Mouse (Mus musculus): ENCODE results near the gene Alg6. TPM values are rescaled to one million over a fixed set of nuclear protein-coding genes. Genes with fewer than 3 reads are reported as not detected.

The Alg6 gene
- 3.9 and 5.0 TPM in 2 replicates for polyA plus RNA-seq (2012; rRNA removed)

DNA sequence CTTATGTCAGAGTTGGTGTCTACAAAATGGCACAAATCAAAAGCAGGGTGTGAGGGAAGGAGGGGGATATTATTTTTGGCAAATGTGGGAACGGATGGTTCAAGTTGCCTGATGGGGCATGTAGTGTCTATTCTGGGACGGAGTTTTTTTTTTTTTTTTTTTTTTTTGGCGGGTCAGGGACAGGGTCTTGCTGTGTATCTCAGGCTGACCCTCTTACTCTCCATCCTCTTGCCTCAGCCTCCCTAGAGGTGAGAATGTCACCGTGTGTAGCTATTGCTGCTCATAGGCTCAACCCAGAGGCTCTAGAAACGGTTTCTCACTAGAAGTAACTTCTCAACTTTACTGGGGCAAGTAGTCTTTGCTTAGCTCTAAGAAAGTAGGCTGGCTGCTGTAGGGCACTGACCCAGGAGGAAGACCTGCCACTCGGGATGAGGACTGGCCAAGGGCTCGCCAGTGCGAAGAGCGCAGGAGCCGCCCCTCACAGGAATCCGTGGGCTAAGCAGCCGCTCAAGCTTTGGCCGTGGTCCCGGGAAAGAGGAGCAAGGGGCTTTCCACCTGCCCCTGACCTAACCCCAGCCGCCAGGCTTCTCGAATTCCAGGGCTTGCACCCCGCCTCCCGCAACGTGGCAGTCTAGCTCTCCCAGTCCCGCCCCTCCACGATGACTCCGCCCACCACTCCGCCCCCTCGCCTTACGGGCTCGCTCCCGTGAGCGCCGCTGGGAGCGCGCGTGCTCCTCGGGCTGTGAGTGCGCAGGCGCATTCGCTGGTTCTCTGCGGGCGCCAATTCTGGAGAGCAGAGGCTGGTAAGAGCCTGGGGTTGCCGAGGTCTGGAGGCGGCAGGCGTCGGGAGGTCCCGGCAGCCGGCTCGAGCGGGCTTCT is at the start of gene Alg6:
Gene Alg6 (plus strand): TSS at position 761 of the 879 bp plus-strand sequence.
- TF ChIP-seq CTCF (IDR thresholded peaks at IDR 0.05; ENCODE audit: borderline replicate concordance, control insufficient read depth, extremely low read depth, insufficient read depth, low read length, poor library complexity) (0 out of 2 replicates have a peak, but pooled peaks have one; percentile 25), POLR2A (IDR thresholded peaks at IDR 0.05; ENCODE audit: control insufficient read depth, extremely low read depth, insufficient read depth, low read length, poor library complexity) (peak; percentile 57; the same call in 1 of the 2 replicates)
- peak; percentile 95 for DNase-seq

DNA sequence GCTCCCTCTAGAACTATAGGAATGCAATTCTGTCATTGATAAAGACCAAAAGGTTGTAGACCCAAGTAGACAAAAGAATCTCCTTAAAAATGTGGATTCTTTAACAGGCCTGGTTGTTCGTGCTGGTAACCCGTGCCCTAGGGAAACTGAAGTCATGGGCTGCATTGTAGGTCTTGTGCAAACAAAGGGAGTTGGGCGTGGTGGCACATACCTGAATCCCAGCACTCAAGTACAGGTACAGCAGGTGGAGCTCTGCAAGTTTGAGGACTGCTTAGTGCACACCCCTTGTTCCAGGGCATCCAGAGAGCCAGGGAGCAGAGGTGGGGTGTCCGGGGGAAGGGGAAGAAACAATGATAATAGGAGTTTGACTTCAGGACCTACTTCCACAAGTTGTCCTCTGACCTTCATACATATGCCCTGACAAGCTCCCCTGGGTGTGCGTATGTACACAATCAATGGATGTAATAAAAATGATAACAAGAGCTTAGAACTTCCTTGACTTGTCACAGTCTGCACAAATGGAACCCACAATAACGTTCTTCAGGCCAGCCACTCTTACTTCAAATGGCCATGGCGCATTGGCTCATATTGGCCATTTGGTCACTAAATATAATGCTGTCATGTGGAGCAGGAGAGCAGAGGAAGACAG is 45.1 kb upstream of the Alg6 start:
- Histone ChIP-seq H3K27me3 (ENCODE audit: control insufficient read depth, insufficient read depth, low read length) (no peaks in the 10 kb centered on the region), H3K4me1 (replicated peaks; ENCODE audit: control insufficient read depth, insufficient read depth, low read length) (no peaks in the 10 kb centered on the region), H3K4me3 (ENCODE audit: control insufficient read depth, insufficient read depth, low read length) (no peak overlapping the region), H3K36me3 (ENCODE audit: control insufficient read depth, insufficient read depth, low read length) (no peaks in the 10 kb centered on the region), H3K27ac (ENCODE audit: control insufficient read depth, insufficient read depth, low read length) (no peak overlapping the region)
- DNase-seq: no peak
- 93% methylated on average over 7 of the region's 7 CpGs for WGBS
- no peak for TF ChIP-seq POLR2A (IDR thresholded peaks at IDR 0.05; ENCODE audit: control insufficient read depth, extremely low read depth, insufficient read depth, low read length, poor library complexity)
- no peak for TF ChIP-seq CTCF (IDR thresholded peaks at IDR 0.05; ENCODE audit: borderline replicate concordance, control insufficient read depth, extremely low read depth, insufficient read depth, low read length, poor library complexity)

More for the DNA sequence above, at the start of gene Alg6:
- Histone ChIP-seq H3K4me3 (ENCODE audit: control insufficient read depth, insufficient read depth, low read length) (peak within 1 kb of the TSS; percentile 68), H3K4me1 (replicated peaks; ENCODE audit: control insufficient read depth, insufficient read depth, low read length) (peaks cover 8% of the 10 kb centered on the region), H3K27me3 (ENCODE audit: control insufficient read depth, insufficient read depth, low read length) (no peaks in the 10 kb centered on the region), H3K36me3 (ENCODE audit: control insufficient read depth, insufficient read depth, low read length) (no peaks in the 10 kb centered on the region), H3K27ac (ENCODE audit: control insufficient read depth, insufficient read depth, low read length) (no peak within 1 kb of the TSS)
- 4% methylated on average over 46 of the region's 46 CpGs for WGBS

DNA sequence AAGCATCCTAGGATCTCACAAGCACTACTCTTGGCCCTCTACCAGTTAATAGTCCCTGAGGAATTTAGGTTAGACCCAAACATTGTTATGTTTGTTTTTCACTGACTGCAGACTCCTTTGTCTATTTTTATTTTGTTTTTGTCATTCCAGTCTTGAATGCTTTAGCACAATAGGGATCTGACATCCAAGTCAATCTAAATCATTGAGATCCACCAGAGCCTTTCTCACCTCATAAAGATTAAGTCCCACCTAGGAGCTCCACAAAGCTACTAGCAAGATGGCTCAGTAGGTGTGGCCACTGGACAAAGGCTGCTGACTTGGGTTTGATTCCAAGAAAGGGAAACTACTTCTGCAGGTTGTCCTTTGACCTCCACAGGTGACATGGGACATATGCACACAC is 40.3 kb upstream of the Alg6 start:
- DNase-seq: no peak
- no peaks in the 10 kb centered on the region for H3K36me3 ChIP-seq (ENCODE audit: control insufficient read depth, insufficient read depth, low read length)
- H3K27me3 ChIP-seq (ENCODE audit: control insufficient read depth, insufficient read depth, low read length): no peaks in the 10 kb centered on the region
- H3K4me3 ChIP-seq (ENCODE audit: control insufficient read depth, insufficient read depth, low read length): no peak overlapping the region
- no peak overlapping the region for H3K27ac ChIP-seq (ENCODE audit: control insufficient read depth, insufficient read depth, low read length)
- no peaks in the 10 kb centered on the region for H3K4me1 ChIP-seq (replicated peaks; ENCODE audit: control insufficient read depth, insufficient read depth, low read length)
- TF ChIP-seq POLR2A (IDR thresholded peaks at IDR 0.05; ENCODE audit: control insufficient read depth, extremely low read depth, insufficient read depth, low read length, poor library complexity) (no peak), CTCF (IDR thresholded peaks at IDR 0.05; ENCODE audit: borderline replicate concordance, control insufficient read depth, extremely low read depth, insufficient read depth, low read length, poor library complexity) (no peak)

DNA sequence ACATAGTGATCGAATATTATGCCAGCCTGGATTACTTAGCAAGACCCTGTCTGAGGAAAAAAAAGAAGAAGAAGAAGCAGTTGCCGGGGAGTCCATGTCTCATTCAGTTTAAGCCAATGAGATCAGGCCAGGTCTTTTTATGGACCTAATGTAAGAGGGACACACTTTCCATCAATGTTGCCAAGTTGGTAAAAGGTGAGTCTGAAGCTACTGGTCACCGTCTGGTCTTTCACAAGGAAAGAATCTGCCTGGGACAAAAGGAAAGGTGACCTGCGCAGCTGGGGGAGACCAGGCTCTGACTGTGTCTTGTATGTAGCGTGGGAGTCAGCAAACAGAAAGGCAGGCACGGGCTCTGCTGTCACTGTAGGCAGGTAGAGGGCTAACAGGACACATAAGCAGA is 31.5 kb upstream of the Alg6 start:
- DNase-seq: no peak
- no peaks in the 10 kb centered on the region for H3K27me3 ChIP-seq (ENCODE audit: control insufficient read depth, insufficient read depth, low read length)
- WGBS: 88% methylated on average over 6 of the region's 6 CpGs
- no peak overlapping the region for H3K4me3 ChIP-seq (ENCODE audit: control insufficient read depth, insufficient read depth, low read length)
- no peak overlapping the region for H3K27ac ChIP-seq (ENCODE audit: control insufficient read depth, insufficient read depth, low read length)
- no peaks in the 10 kb centered on the region for H3K4me1 ChIP-seq (replicated peaks; ENCODE audit: control insufficient read depth, insufficient read depth, low read length)
- no peaks in the 10 kb centered on the region for H3K36me3 ChIP-seq (ENCODE audit: control insufficient read depth, insufficient read depth, low read length)
- TF ChIP-seq POLR2A (IDR thresholded peaks at IDR 0.05; ENCODE audit: control insufficient read depth, extremely low read depth, insufficient read depth, low read length, poor library complexity): no peak
- TF ChIP-seq CTCF (IDR thresholded peaks at IDR 0.05; ENCODE audit: borderline replicate concordance, control insufficient read depth, extremely low read depth, insufficient read depth, low read length, poor library complexity): no peak

DNA sequence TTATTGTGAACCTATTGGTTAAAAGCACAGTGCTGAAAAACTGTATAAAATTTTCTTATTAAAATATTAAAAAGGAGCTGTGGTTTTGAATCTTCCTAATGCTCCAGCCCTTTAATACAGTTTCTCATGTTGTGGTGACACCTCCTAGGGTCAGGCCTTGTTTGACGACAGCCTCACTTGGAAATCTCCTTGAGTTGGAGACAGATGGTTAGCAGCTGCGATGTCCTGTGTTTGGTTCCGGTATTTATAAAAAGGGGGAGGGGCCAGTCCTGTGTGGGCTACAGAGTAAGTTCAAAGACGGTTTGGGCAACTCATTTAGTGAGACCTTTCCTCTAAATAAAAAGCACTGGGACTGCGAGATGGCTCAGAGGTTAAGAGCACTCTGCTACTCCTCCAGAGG is 29.2 kb upstream of the Alg6 start:
- no peak overlapping the region for H3K27ac ChIP-seq (ENCODE audit: control insufficient read depth, insufficient read depth, low read length)
- no peaks in the 10 kb centered on the region for H3K4me1 ChIP-seq (replicated peaks; ENCODE audit: control insufficient read depth, insufficient read depth, low read length)
- H3K27me3 ChIP-seq (ENCODE audit: control insufficient read depth, insufficient read depth, low read length): no peaks in the 10 kb centered on the region
- H3K4me3 ChIP-seq (ENCODE audit: control insufficient read depth, insufficient read depth, low read length): no peak overlapping the region
- 81% methylated on average over 5 of the region's 5 CpGs for WGBS
- H3K36me3 ChIP-seq (ENCODE audit: control insufficient read depth, insufficient read depth, low read length): no peaks in the 10 kb centered on the region
- DNase-seq: no peak
- no peak for TF ChIP-seq POLR2A (IDR thresholded peaks at IDR 0.05; ENCODE audit: control insufficient read depth, extremely low read depth, insufficient read depth, low read length, poor library complexity)
- no peak for TF ChIP-seq CTCF (IDR thresholded peaks at IDR 0.05; ENCODE audit: borderline replicate concordance, control insufficient read depth, extremely low read depth, insufficient read depth, low read length, poor library complexity)

DNA sequence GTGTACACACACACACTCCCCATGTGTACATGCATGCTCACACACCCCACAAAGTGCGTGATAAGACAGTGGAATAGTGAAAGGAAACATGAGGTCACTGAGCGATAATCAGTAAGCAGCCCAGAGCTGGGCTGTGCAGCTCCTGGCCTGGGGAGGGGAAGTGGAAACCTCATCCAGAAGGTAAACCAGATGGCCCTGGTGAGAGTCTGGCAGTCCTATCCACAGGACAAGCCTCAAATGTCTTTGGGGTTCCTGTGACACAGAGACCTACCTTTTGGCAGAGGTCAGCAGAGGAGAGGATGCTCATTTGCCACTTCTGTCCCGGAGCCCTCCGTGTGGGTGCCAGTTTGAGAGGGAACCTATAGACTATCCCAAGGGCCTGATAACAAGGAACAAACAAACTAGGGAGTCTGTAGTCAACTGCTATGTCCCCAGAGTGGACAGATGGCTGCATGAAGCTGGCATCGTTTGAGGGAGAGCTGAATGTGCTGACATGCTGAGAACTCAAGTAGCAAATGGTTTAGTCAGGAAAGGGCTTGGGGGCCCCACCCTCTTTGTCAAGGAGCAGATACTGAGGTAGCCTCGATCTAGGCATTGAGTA is 2.8 kb upstream of the Alg6 start:
- H3K27me3 ChIP-seq (ENCODE audit: control insufficient read depth, insufficient read depth, low read length): no peaks in the 10 kb centered on the region
- 91% methylated on average over 6 of the region's 6 CpGs for WGBS
- H3K27ac ChIP-seq (ENCODE audit: control insufficient read depth, insufficient read depth, low read length): no peak overlapping the region
- no peak for DNase-seq
- H3K36me3 ChIP-seq (ENCODE audit: control insufficient read depth, insufficient read depth, low read length): no peaks in the 10 kb centered on the region
- no peak for TF ChIP-seq POLR2A (IDR thresholded peaks at IDR 0.05; ENCODE audit: control insufficient read depth, extremely low read depth, insufficient read depth, low read length, poor library complexity)
- no peak for TF ChIP-seq CTCF (IDR thresholded peaks at IDR 0.05; ENCODE audit: borderline replicate concordance, control insufficient read depth, extremely low read depth, insufficient read depth, low read length, poor library complexity)
- H3K4me1 ChIP-seq (replicated peaks; ENCODE audit: control insufficient read depth, insufficient read depth, low read length): peaks cover 8% of the 10 kb centered on the region
- H3K4me3 ChIP-seq (ENCODE audit: control insufficient read depth, insufficient read depth, low read length): no peak overlapping the region
